Mouse (Mus musculus) MEL (cell line): ENCODE data around the gene Nr2f1.

Experiments used
- BHLHE40 ChIP-seq: IDR thresholded peaks from 2 replicates; pipeline ENCODE4 v1.6.1; 2012; ENCODE audit warnings: low read depth, mild to moderate bottlenecking, inconsistent platforms, low read length, improper control_type of control experiment, borderline replicate concordance
- CTCF ChIP-seq, 3 experiments: IDR thresholded peaks in 2 of 3; conservative IDR thresholded peaks in 1 of 3; 2 replicates each; pipeline ENCODE4 v1.5.1; 2011 to 2012; ENCODE audit warnings: low read length in 3 of 3, low read depth in 2 of 3, mild to moderate bottlenecking in 2 of 3, improper control_type of control experiment in 1 of 3, inconsistent platforms in 1 of 3, mixed read lengths in 1 of 3, moderate library complexity in 1 of 3; ENCODE audit not compliant: control insufficient read depth in 1 of 3, insufficient read depth in 1 of 3, poor library complexity in 1 of 3, severe bottlenecking in 1 of 3
- ELF1 ChIP-seq: IDR thresholded peaks from 2 replicates; pipeline ENCODE4 v1.6.1; 2014; ENCODE audit warnings: low read depth, mild to moderate bottlenecking, inconsistent platforms, low read length, improper control_type of control experiment, moderate library complexity
- EP300 ChIP-seq, 2 experiments: IDR thresholded peaks; 2 replicates each; pipeline ENCODE4 v1.6.1; 2011; ENCODE audit warnings: improper control_type of control experiment in 2 of 2, low read length in 2 of 2, low read depth in 1 of 2, mild to moderate bottlenecking in 1 of 2
- GABPA ChIP-seq: IDR thresholded peaks from 2 replicates; pipeline ENCODE4 v1.6.1; 2012; ENCODE audit warnings: low read depth, mild to moderate bottlenecking, inconsistent platforms, low read length, improper control_type of control experiment, moderate library complexity
- JUND ChIP-seq: IDR thresholded peaks from 2 replicates; pipeline ENCODE4 v1.6.1; 2011; ENCODE audit warnings: low read depth, mild to moderate bottlenecking, improper control_type of control experiment, low read length
- MAX ChIP-seq: IDR thresholded peaks from 2 replicates; pipeline ENCODE4 v1.6.1; 2011; ENCODE audit warnings: low read length, improper control_type of control experiment
- MEF2A ChIP-seq: IDR thresholded peaks from 2 replicates; pipeline ENCODE4 v1.6.1; 2014; ENCODE audit warnings: low read depth, mild to moderate bottlenecking, inconsistent platforms, low read length, improper control_type of control experiment; ENCODE audit not compliant: poor library complexity, insufficient replicate concordance, severe bottlenecking; ENCODE audit errors: extremely low read depth
- POLR2A ChIP-seq, 2 experiments: IDR thresholded peaks; 2 replicates each; pipeline ENCODE4 v1.6.1; 2011 to 2012; ENCODE audit warnings: low read length in 2 of 2, mild to moderate bottlenecking in 2 of 2, control low read depth in 1 of 2, improper control_type of control experiment in 1 of 2, low read depth in 1 of 2, moderate library complexity in 1 of 2; ENCODE audit not compliant: control insufficient read depth in 1 of 2, insufficient read depth in 1 of 2, poor library complexity in 1 of 2
- SIN3A ChIP-seq: IDR thresholded peaks from 2 replicates; pipeline ENCODE4 v1.6.1; 2012; ENCODE audit warnings: low read length, improper control_type of control experiment, inconsistent platforms
- SMC3 ChIP-seq: IDR thresholded peaks from 2 replicates; pipeline ENCODE4 v1.6.1; 2011; ENCODE audit warnings: low read depth, low read length, improper control_type of control experiment
- TAL1 ChIP-seq: IDR thresholded peaks from 2 replicates; pipeline ENCODE4 v1.6.1; 2012; ENCODE audit warnings: mild to moderate bottlenecking, inconsistent platforms, low read length, moderate library complexity, mixed read lengths
- UBTF ChIP-seq: IDR thresholded peaks from 2 replicates; pipeline ENCODE4 v1.6.1; 2012; ENCODE audit warnings: low read depth, mild to moderate bottlenecking, inconsistent platforms, low read length, improper control_type of control experiment, moderate library complexity, borderline replicate concordance; ENCODE audit not compliant: insufficient read depth
- ZC3H11A ChIP-seq: IDR thresholded peaks from 2 replicates; pipeline ENCODE4 v1.6.1; 2012; ENCODE audit warnings: low read depth, mild to moderate bottlenecking, inconsistent platforms, low read length, improper control_type of control experiment

DNA sequence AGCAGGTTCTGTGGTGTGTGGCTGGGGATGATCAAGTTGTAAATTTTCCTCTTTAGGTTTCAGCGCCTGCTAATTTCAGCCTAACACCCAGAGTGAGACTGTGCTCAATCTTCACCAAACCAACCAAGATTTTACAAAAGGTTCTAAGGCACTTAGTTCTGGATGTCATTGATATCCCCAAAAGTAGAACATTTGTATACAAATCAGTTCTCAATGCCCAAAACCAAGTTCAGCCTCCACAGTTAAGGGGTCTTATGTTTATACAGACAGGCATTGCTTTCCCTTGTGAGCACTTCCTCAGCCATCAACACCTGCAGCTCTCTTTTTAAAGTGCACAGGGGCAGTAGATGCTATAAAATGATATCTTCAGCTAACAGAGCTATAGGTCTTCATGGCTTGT is 24.7 kb downstream of the Nr2f1 start:
- TF ChIP-seq UBTF (no peak), POLR2A (IDR thresholded peaks at IDR 0.05; ENCODE audit: control insufficient read depth in 1 of 2, insufficient read depth in 1 of 2, low read depth in 1 of 2, low read length in 2 of 2, poor library complexity in 1 of 2) (no peak), EP300 (IDR thresholded peaks at IDR 0.05; ENCODE audit: low read depth in 1 of 2, low read length in 2 of 2) (no peak), ELF1 (no peak), SIN3A (no peak), GABPA (no peak), CTCF (IDR thresholded peaks at IDR 0.05 in 2 of 3, conservative IDR thresholded peaks at IDR 0.05 in 1 of 3; ENCODE audit: control insufficient read depth in 1 of 3, insufficient read depth in 1 of 3, low read depth in 2 of 3, low read length in 3 of 3, poor library complexity in 1 of 3, severe bottlenecking in 1 of 3) (no peak), BHLHE40 (no peak), MEF2A (no peak), SMC3 (no peak), TAL1 (no peak), MAX (no peak), ZC3H11A (no peak), JUND (no peak)
